ENCODE assay signal across 9 mouse cellular contexts in genomic region chr5:123068115-123068514, GRCm38 (mm10). TPM values are rescaled to one million over a fixed set of nuclear protein-coding genes. Genes with fewer than 3 reads are reported as not detected.
DNase-seq lines count a peak whose midpoint lies in the region; ATAC-seq lines count a peak whose summit lies in the region.
"Had no signal": no experiment of that assay in that cellular context is flagged by ENCODE, and none has a peak within 500 bp of the region (broad histone marks: within the 10 kb centered on the region; RNA-seq: fewer than 3 reads in every experiment).

Tmem120b (plus strand) TSS chr5:123068415.

- WGBS in kidney, embryonic 16.5 days = 89% methylated on average over 12 of the region's 12 CpGs
- 89% methylated on average over 12 of the region's 12 CpGs for WGBS in neural tube, embryonic 15.5 days

- H3K36me3 ChIP-seq in kidney, embryonic 16.5 days (ENCODE audit: insufficient read depth, low read length) = no peaks in the 10 kb centered on the region
- H3K36me3 ChIP-seq in neural tube, embryonic 15.5 days = no peaks in the 10 kb centered on the region

- H3K27ac ChIP-seq in kidney, embryonic 16.5 days (ENCODE audit: low read length) = no peak within 1 kb of the TSS
- H3K27ac ChIP-seq in neural tube, embryonic 15.5 days (replicated peaks) = no peak within 1 kb of the TSS
- H3K27ac ChIP-seq: macrophage had no signal

- H3K9me3 ChIP-seq in kidney, embryonic 16.5 days (ENCODE audit: low read length) = no peaks in the 10 kb centered on the region
- H3K9me3 ChIP-seq in neural tube, embryonic 15.5 days (replicated peaks) = no peaks in the 10 kb centered on the region

- no peak within 1 kb of the TSS for H3K9ac ChIP-seq in kidney, embryonic 16.5 days (replicated peaks; ENCODE audit: low read length)
- H3K9ac ChIP-seq in neural tube, embryonic 15.5 days (replicated peaks) = no peak within 1 kb of the TSS

- 0 out of 2 replicates have a peak, but pooled peaks have one; percentile 35 for ATAC-seq in kidney, embryonic 16.5 days (ENCODE audit: low FRiP score, low TSS enrichment)
- no peak for ATAC-seq in neural tube, embryonic 15.5 days (ENCODE audit: low FRiP score)

- no peak for DNase-seq in kidney, adult 11 months
- DNase-seq in adrenal gland, postnatal 10 days = no peak
- DNase-seq in gastrocnemius, postnatal 10 days = no peak
- no peak for DNase-seq in left cerebral cortex, adult 8-10 months (ENCODE audit: low spot score in 2 of 2)
- no peak for DNase-seq in cerebellum, adult 9-10 months
- no peak for DNase-seq in cerebellum, adult 9-11 months

- 0 out of 2 replicates have a peak within 1 kb of the TSS, but pooled peaks have one; percentile 5 for H3K4me2 ChIP-seq in kidney, embryonic 16.5 days (replicated peaks; ENCODE audit: low read depth, low read length)
- no peak within 1 kb of the TSS for H3K4me2 ChIP-seq in neural tube, embryonic 15.5 days

- H3K4me1 ChIP-seq in kidney, embryonic 16.5 days (ENCODE audit: insufficient read depth, low read length) = no peaks in the 10 kb centered on the region
- H3K4me1 ChIP-seq in neural tube, embryonic 15.5 days = no peaks in the 10 kb centered on the region; the same call in 1 of the 2 replicates

- no peaks in the 10 kb centered on the region for H3K27me3 ChIP-seq in kidney, embryonic 16.5 days (ENCODE audit: insufficient read depth, low read length)
- no peaks in the 10 kb centered on the region for H3K27me3 ChIP-seq in neural tube, embryonic 15.5 days (replicated peaks)

- no peak within 1 kb of the TSS for H3K4me3 ChIP-seq in kidney, embryonic 16.5 days (ENCODE audit: low read length)
- no peak within 1 kb of the TSS for H3K4me3 ChIP-seq in neural tube, embryonic 15.5 days (replicated peaks)

RNA-seq across cellular contexts. Expression of gene Tmem120b, which starts in this region (rescaled TPM):
- 16.8 and 20.0 TPM in 2 replicates for polyA plus RNA-seq in kidney, embryonic 16.5 days (2015; fragmentation: Nextera tagmentation; extraction: Ambion mirVana)
- 10 to 100 TPM; 18.5 to 22.8 TPM for total RNA-seq in adrenal gland, postnatal 10 days (2021)
- 10 to 100 TPM; 16.3 to 16.9 TPM for total RNA-seq in gastrocnemius, postnatal 10 days (2021)
- 10 to 100 TPM; 13.8 to 16.4 (median 16.0) TPM for total RNA-seq in left cerebral cortex, adult 8-10 months (2022)
- polyA plus RNA-seq in neural tube, embryonic 15.5 days (2015; fragmentation: Nextera tagmentation; extraction: Ambion mirVana) = 19.6 and 21.0 TPM in 2 replicates
